Mouse (Mus musculus): ENCODE results near the gene Limd1.
A peak's percentile ranks its signal among the peaks of the same experiment; 100 is the strongest.

Limd1 gene

GRCm38 (mm10) chr9:123515087-123515486 lies 36.6 kb downstream of the Limd1 start:
- DNase-seq (ENCODE audit: extremely low read depth, low read depth) = no peak

GRCm38 (mm10) chr9:123516641-123517385 lies 38.3 kb downstream of the Limd1 start:
- DNase-seq (ENCODE audit: extremely low read depth, low read depth) = no peak

GRCm38 (mm10) chr9:123518969-123519894 lies 40.7 kb downstream of the Limd1 start:
- no peak for DNase-seq (ENCODE audit: extremely low read depth, low read depth)

- no peak for DNase-seq (ENCODE audit: extremely low read depth, low read depth)
Observed at GRCm38 (mm10) chr9:123520735-123521134, 42.2 kb downstream of the Limd1 start.

- DNase-seq (ENCODE audit: extremely low read depth, low read depth) = peak; percentile 33
Observed at GRCm38 (mm10) chr9:123523676-123524075, 45.2 kb downstream of the Limd1 start.

- peak; percentile 52 for DNase-seq (ENCODE audit: extremely low read depth, low read depth)
Observed at GRCm38 (mm10) chr9:123525095-123525494, 46.6 kb downstream of the Limd1 start.

GRCm38 (mm10) chr9:123526502-123526901 lies 48.0 kb downstream of the Limd1 start:
- DNase-seq (ENCODE audit: extremely low read depth, low read depth) = no peak

GRCm38 (mm10) chr9:123528087-123528925 lies 49.8 kb downstream of the Limd1 start:
- DNase-seq (ENCODE audit: extremely low read depth, low read depth) = peak; percentile 43

GRCm38 (mm10) chr9:123528926-123529295 lies 50.4 kb downstream of the Limd1 start:
- DNase-seq (ENCODE audit: extremely low read depth, low read depth) = no peak

- peak; percentile 98 for DNase-seq (ENCODE audit: extremely low read depth, low read depth)
Observed at GRCm38 (mm10) chr9:123529392-123530157, 51.1 kb downstream of the Limd1 start, which contains the start of gene Sacm1l. Sacm1l (plus strand) TSS chr9:123529759.

- peak; percentile 36 for DNase-seq (ENCODE audit: extremely low read depth, low read depth)
Observed at GRCm38 (mm10) chr9:123530158-123530475, 51.6 kb downstream of the Limd1 start.

- no peak for DNase-seq (ENCODE audit: extremely low read depth, low read depth)
Observed at GRCm38 (mm10) chr9:123530566-123531130, 52.1 kb downstream of the Limd1 start.

GRCm38 (mm10) chr9:123531234-123531633 lies 52.7 kb downstream of the Limd1 start:
- no peak for DNase-seq (ENCODE audit: extremely low read depth, low read depth)

GRCm38 (mm10) chr9:123536613-123537012 lies 58.1 kb downstream of the Limd1 start:
- DNase-seq (ENCODE audit: extremely low read depth, low read depth) = no peak

GRCm38 (mm10) chr9:123538189-123538588 lies 59.7 kb downstream of the Limd1 start:
- DNase-seq (ENCODE audit: extremely low read depth, low read depth) = no peak

- no peak for DNase-seq (ENCODE audit: extremely low read depth, low read depth)
Observed at GRCm38 (mm10) chr9:123539093-123539492, 60.6 kb downstream of the Limd1 start.

- DNase-seq (ENCODE audit: extremely low read depth, low read depth) = no peak
Observed at GRCm38 (mm10) chr9:123539823-123540222, 61.3 kb downstream of the Limd1 start.

- DNase-seq (ENCODE audit: extremely low read depth, low read depth) = no peak
Observed at GRCm38 (mm10) chr9:123554599-123554998, 76.1 kb downstream of the Limd1 start.

All from MEL-GATA-1-ER (cell line).